Mouse (Mus musculus) cerebellum, adult 11-12 months (tissue): Measurements from ENCODE around the gene Gsg1.
A peak's percentile ranks its signal among the peaks of the same experiment; 100 is the strongest.

ENCODE experiments used
- DNase-seq: peaks from one replicate; pipeline ENCODE4 v3.0.0; 2022

Gsg1 gene

GRCm38 (mm10) chr6:135252728-135253077, 1.4 kb downstream of the Gsg1 start:
- no peak for DNase-seq

GRCm38 (mm10) chr6:135251849-135252727, 2.1 kb downstream of the Gsg1 start:
- no peak for DNase-seq

GRCm38 (mm10) chr6:135250926-135251699, 3.0 kb downstream of the Gsg1 start:
- DNase-seq: no peak

GRCm38 (mm10) chr6:135249846-135250531, 4.2 kb downstream of the Gsg1 start:
- peak; percentile 10 for DNase-seq

DNA sequence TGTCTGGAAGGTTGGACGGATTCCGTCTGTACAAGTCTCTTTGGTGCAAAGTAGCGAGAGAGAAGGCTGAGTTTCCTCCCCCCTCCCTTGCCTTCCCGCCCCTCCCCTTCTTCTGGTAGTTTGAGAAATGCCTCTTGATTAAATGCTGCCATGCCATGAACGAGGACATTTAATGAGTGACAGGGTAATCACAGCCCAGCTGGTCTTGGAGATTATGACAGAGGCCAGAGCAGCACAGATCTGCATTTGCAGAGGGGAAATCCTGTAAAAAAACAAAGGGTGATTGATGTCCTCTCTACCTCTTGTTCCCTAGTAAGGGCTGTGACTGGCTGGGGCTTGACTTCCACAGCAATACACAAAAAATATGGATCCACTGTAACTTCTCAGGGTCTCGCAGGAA, 6.3 kb downstream of the Gsg1 start:
- no peak for DNase-seq

- DNase-seq: no peak
These were observed 8.6 kb downstream of the Gsg1 start for GRCm38 (mm10) chr6:135245586-135245985.

- DNase-seq: no peak
These were observed 13.8 kb downstream of the Gsg1 start for GRCm38 (mm10) chr6:135240361-135240760.

- no peak for DNase-seq
These were observed 15.9 kb downstream of the Gsg1 start for GRCm38 (mm10) chr6:135238211-135238610.

DNA sequence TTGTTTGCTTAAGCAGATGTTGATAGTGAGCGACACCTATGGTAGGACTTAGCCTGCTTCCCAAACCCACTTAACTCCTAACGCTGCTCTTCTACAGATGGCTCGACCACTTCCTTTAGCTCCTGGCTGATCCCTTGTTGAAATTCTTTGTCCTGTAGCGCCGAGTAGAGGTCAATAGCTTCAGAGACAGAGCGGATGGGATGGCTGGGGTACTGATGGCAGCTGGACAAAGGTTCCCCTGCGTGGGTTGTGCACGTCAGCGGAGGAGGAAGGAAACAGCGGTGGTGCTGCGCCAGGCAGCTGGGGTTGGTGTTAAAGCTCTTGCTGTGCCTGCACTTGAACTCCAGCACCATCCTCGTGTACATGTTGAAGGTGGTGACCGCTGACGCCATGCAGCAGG, 16.8 kb downstream of the Gsg1 start:
- no peak for DNase-seq

- no peak for DNase-seq
These were observed 17.6 kb downstream of the Gsg1 start for GRCm38 (mm10) chr6:135236576-135236975.

GRCm38 (mm10) chr6:135235742-135236141, 18.4 kb downstream of the Gsg1 start:
- DNase-seq: no peak

GRCm38 (mm10) chr6:135232443-135233182, 21.5 kb downstream of the Gsg1 start:
- no peak for DNase-seq

- no peak for DNase-seq
These were observed 23.6 kb downstream of the Gsg1 start for GRCm38 (mm10) chr6:135230586-135230985.

GRCm38 (mm10) chr6:135228465-135228941, 25.6 kb downstream of the Gsg1 start:
- DNase-seq: no peak

- DNase-seq: no peak
These were observed 30.2 kb downstream of the Gsg1 start for GRCm38 (mm10) chr6:135223786-135224416.

DNA sequence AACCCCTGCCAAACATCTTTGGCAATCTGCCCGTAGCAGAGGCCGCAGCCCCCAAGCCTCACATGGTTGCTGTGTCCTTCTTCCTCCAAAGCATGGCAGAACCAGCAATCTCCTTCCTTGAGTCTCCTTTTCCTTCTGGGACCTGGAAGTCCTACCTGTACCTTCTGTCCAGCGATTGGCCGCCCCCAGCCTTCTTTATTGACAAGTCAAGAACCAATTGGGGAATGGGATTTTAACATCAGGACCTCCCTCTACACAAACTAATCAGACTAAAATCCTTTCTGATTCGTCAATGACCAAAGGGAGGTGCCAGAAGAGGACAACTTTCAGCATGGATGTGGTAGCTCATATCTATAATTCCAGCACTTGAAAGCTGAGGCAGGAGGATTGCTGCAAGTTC, 34.2 kb downstream of the Gsg1 start:
- DNase-seq: no peak

- no peak for DNase-seq
These were observed 35.8 kb downstream of the Gsg1 start for GRCm38 (mm10) chr6:135218330-135218729.

GRCm38 (mm10) chr6:135212666-135213065, 41.5 kb downstream of the Gsg1 start:
- no peak for DNase-seq

DNA sequence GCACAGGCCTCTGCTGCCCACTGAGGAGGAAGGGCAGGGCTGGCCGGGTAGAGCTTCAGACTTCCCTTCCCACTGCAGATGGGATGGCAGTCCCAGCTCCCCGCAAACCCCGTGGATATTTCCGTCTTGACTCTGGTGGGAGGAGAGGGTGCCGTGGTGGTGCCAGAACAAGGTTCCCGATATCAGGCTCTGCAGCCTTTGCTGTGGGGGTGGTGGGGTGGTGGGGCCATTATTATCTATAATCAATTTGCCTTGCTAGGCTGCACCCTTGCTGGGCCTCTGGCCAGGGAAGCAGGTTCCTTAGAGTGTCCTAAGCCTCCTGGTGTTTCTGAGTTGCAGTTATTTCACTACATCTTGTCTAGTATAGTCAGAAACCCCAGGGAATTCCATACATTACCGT, 43.0 kb downstream of the Gsg1 start:
- DNase-seq: no peak

GRCm38 (mm10) chr6:135206909-135207308, 47.2 kb downstream of the Gsg1 start:
- no peak for DNase-seq

DNA sequence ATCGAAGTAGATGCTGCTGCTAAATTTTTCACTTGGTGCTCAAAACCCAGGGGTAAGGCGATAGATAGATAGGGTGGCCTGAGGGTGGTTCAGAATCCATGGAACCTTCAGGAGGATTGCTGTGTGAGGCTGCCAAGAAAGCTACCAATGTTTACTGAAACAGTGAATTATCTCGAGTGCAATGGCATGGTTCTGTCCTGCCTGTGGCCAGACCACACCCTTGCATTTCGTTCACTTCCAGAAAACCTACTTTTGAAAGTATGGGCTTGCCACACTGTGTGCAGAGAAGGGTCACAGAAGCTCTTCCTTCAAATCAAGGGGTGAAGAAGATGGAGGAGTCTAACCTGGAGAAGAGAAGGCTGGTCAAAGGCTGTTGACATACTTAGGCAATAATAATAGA, 48.3 kb downstream of the Gsg1 start:
- DNase-seq: no peak

GRCm38 (mm10) chr6:135204869-135205268, 49.3 kb downstream of the Gsg1 start:
- DNase-seq: no peak
